Mouse (Mus musculus) heart, embryonic 15.5 days (tissue): Measurements from ENCODE around the gene Ezr. TPM values are rescaled to one million over a fixed set of nuclear protein-coding genes. Genes with fewer than 3 reads are reported as not detected.

ENCODE experiments used
- ATAC-seq: fragments of 200-750 bp; cut with Nextera tagmentation; replicated peaks from 2 replicates; pipeline ENCODE4 v1.8.0; 2017; ENCODE audit warnings: low read depth, moderate TSS enrichment; ENCODE audit not compliant: insufficient number of reproducible peaks, insufficient read depth, low FRiP score
- H3K27ac ChIP-seq: fragments of 300-500 bp; sonication (generic); 2 replicates; pipeline ENCODE4 v1.5.1; 2015; ENCODE audit warnings: mild to moderate bottlenecking, inconsistent platforms
- H3K27me3 ChIP-seq: fragments of 300-500 bp; sonication (generic); 2 replicates; pipeline ENCODE4 v1.6.1; 2015; ENCODE audit warnings: inconsistent platforms
- H3K36me3 ChIP-seq: fragments of 300-500 bp; sonication (generic); 2 replicates; pipeline ENCODE4 v1.6.1; 2015; ENCODE audit warnings: mild to moderate bottlenecking, inconsistent platforms
- H3K4me1 ChIP-seq: fragments of 300-500 bp; sonication (generic); replicated peaks from 2 replicates; pipeline ENCODE4 v1.6.1; 2015; ENCODE audit warnings: inconsistent platforms
- H3K4me2 ChIP-seq: fragments of 300-500 bp; sonication (generic); 2 replicates; pipeline ENCODE4 v1.6.1; 2015; ENCODE audit warnings: inconsistent platforms, mild to moderate bottlenecking, moderate library complexity
- H3K4me3 ChIP-seq: fragments of 300-500 bp; sonication (generic); 2 replicates; pipeline ENCODE4 v1.5.1; 2015; ENCODE audit warnings: mild to moderate bottlenecking, inconsistent platforms
- H3K9ac ChIP-seq: fragments of 300-500 bp; sonication (generic); 2 replicates; pipeline ENCODE4 v1.6.1; 2015; ENCODE audit warnings: mild to moderate bottlenecking, inconsistent platforms
- H3K9me3 ChIP-seq: fragments of 300-500 bp; sonication (generic); replicated peaks from 2 replicates; pipeline ENCODE4 v1.6.1; 2016; ENCODE audit warnings: inconsistent platforms
- WGBS: fragments of 180-500 bp; shearing (Covaris S2); methylation state at CpG from one replicate; pipeline ENCODE4 v1.1.7; 2015; ENCODE audit warnings: mixed read lengths; 5-methylcytosine and 5-hydroxymethylcytosine counted together
- polyA plus RNA-seq: library from polyadenylated mRNA; unstranded; fragments of >200 nt; fragmentation: Nextera tagmentation; extraction: Ambion mirVana; gene quantifications from 2 replicates; pipeline ENCODE4 v1.2.1, GENCODE M21; 2015

The Ezr gene
- polyA plus RNA-seq, 1 experiment from 2014 or later, result 109 TPM

DNA sequence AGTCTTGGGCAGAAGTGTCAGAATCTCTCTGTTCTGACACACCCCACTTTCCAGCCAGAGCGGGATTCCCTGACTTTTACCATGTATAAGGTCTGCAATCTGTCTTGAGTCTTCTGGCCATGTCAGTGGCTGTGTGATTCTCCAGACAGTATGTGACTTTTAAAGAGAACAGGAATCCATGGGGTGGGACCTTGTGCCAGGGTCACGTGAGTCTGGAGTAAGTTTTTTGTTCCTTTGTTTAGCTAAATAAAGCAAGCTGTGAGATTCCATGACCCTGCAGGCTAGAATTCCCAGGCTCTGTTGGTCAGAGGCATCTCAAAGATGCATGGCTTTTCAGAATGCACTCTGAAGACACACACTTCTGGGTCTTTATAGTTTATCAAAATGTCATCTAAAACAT lies 16.7 kb downstream of the Ezr start:
- H3K9ac ChIP-seq, result no peak overlapping the region
- ATAC-seq, result no peak

DNA sequence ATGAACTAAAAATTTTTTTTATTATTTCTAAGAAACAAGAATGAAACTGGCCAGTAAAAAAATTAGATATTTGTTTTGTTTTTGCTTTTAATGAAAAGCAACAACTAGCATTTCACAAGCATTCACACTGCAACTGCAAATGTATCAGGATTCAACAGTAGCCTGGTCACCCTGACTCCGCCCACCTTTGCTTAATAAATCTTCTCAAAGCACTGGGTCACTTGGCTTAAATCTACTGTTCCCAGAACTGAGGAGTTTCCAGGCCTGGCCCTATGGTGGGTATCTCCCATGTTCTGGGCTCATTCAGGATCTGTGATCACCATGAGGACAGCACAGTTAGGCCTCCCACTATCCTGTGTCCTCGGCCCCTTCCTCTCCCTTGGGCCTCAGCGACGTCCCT lies 17.9 kb downstream of the Ezr start:
- no peaks in the 10 kb centered on the region for H3K36me3 ChIP-seq
- no peak for ATAC-seq
- peak overlapping the region; percentile 92 for H3K27ac ChIP-seq
- 84% methylated on average over 4 of the region's 4 CpGs for WGBS
- no peak overlapping the region for H3K9ac ChIP-seq
- no peak overlapping the region for H3K4me3 ChIP-seq
- H3K4me1 ChIP-seq, result peaks cover 76% of the 10 kb centered on the region
- no peaks in the 10 kb centered on the region for H3K9me3 ChIP-seq
- H3K4me2 ChIP-seq, result no peak overlapping the region
- H3K27me3 ChIP-seq, result no peaks in the 10 kb centered on the region

More for the DNA sequence above, 16.7 kb downstream of the Ezr start:
- Histone ChIP-seq H3K27me3 (no peaks in the 10 kb centered on the region), H3K27ac (peak overlapping the region; percentile 92), H3K4me3 (no peak overlapping the region), H3K36me3 (no peaks in the 10 kb centered on the region), H3K9me3 (no peaks in the 10 kb centered on the region), H3K4me1 (peaks cover 80% of the 10 kb centered on the region), H3K4me2 (no peak overlapping the region)
- 34% methylated on average over 2 of the region's 2 CpGs for WGBS

DNA sequence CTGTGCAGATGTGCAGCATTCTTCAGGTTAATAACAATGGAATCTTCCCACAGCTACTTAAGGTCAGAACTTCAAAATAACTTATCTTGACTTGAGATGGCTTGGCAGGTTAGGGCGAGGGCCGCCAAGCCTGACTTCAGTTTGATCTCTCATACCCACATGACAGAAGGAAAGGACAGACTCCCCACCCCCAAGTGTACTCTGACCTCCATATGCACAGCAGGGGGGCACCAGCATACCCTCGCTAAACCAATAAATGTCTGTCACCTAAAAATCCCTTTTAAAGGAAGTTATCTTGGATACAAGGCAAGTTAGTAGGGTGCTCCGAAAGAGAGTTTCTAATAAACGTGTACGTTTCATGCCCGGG lies 18.4 kb downstream of the Ezr start:
- H3K27ac ChIP-seq, result 0 out of 2 replicates have a peak overlapping the region, but pooled peaks have one; percentile 12
- 68% methylated on average over 7 of the region's 7 CpGs for WGBS

DNA sequence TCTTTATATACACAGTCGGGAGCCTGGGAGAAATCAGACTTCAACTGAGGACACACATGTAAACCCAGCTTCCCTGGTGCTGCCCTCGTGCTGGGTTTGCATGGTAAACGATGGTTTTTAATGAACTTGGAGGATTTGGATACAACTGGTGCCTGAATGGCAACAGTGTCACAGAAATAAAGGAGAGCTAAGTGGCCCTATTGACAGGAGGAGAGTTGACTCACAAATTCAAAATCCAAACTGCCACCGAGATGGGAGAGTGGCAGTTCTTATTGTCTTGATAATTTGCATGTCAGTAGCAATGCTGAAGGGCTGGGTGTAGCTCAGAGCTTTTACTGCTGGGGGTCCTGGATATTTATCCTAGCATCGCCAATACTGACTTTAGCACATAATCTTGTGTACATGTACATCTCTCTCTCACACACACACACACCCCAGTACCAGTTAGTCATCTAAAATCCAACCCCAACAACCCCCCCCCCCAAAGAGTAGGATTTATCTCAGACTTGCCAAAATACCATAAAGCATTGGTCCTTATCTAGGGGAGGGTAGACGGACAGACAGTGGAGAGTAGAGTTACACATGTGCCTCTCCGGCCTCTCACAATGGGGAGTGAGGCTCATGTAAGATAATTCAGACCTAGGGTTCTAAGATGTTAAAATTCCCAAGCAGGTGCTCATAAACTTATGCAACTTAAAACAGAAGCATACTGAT lies 18.9 kb downstream of the Ezr start:
- Histone ChIP-seq H3K4me1 (peaks cover 70% of the 10 kb centered on the region), H3K9me3 (no peaks in the 10 kb centered on the region), H3K36me3 (no peaks in the 10 kb centered on the region), H3K4me3 (no peak overlapping the region), H3K27me3 (no peaks in the 10 kb centered on the region), H3K9ac (no peak overlapping the region), H3K27ac (0 out of 2 replicates have a peak overlapping the region, but pooled peaks have one; percentile 12), H3K4me2 (no peak overlapping the region)
- no peak for ATAC-seq
- 54% methylated on average over 7 of the region's 7 CpGs for WGBS

More for the DNA sequence above, 18.4 kb downstream of the Ezr start:
- no peak overlapping the region for H3K4me2 ChIP-seq
- H3K9ac ChIP-seq, result no peak overlapping the region
- no peak overlapping the region for H3K4me3 ChIP-seq
- H3K36me3 ChIP-seq, result no peaks in the 10 kb centered on the region
- H3K4me1 ChIP-seq, result peaks cover 75% of the 10 kb centered on the region
- H3K27me3 ChIP-seq, result no peaks in the 10 kb centered on the region
- H3K9me3 ChIP-seq, result no peaks in the 10 kb centered on the region
- ATAC-seq, result no peak

DNA sequence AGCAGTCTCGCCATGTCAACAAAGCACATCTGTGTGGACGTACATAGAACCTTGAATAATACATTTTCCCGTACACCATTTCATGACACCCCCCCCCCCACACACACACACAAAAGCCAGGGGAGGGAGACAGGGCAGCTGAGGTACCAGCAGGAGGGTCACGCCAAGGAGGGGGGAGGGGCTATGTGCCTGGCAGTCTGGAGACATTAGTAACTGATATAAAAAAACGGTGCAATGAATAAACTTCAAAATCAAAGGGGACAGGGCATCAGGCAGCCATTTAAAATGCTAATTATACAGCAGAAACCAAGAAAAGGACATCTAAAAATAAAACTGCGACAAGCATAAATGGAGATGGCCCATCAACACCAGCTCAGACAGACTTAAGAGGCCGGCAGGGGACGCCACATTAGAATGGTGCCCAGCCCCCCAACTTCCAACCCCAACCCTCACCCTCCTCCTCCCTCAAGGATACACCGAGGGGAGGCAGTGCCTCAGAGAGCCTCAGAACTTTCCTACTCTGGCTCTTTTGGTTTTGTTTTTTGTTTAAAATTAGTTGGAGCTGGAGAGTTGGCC lies 22.8 kb downstream of the Ezr start:
- Histone ChIP-seq H3K4me1 (peaks cover 43% of the 10 kb centered on the region), H3K36me3 (peaks cover 18% of the 10 kb centered on the region; the same call in 1 of the 2 replicates), H3K4me3 (no peak overlapping the region), H3K9me3 (no peaks in the 10 kb centered on the region), H3K27me3 (no peaks in the 10 kb centered on the region), H3K9ac (no peak overlapping the region), H3K27ac (peak overlapping the region; percentile 60), H3K4me2 (peak overlapping the region; percentile 20)
- ATAC-seq, result no peak; the same call in 1 of the 2 replicates
- WGBS, result 43% methylated on average over 9 of the region's 9 CpGs

DNA sequence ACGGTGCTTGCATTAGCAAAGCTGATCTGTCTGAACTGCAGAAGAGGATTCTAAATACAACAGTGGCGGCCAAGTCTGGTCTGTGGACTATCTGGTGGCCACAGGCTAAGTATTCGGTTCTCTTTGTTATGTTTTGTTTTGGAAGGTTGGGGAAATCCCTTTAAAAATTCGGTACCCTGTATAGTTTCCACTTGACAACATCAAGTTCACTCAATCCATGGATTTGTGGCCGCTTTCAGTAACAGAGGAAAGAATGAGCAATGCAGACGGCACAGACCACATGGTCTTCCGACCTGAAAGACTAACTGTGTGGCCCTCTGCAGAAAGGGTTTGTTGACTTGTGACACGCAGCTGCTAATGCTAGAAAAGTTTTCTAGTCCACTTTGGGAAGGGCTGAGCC lies 23.7 kb downstream of the Ezr start:
- ATAC-seq, result no peak
- peaks cover 25% of the 10 kb centered on the region; the same call in 1 of the 2 replicates for H3K36me3 ChIP-seq
- H3K4me3 ChIP-seq, result no peak overlapping the region
- WGBS, result 82% methylated on average over 8 of the region's 8 CpGs
- no peak overlapping the region for H3K9ac ChIP-seq
- H3K4me2 ChIP-seq, result no peak overlapping the region
- H3K9me3 ChIP-seq, result no peaks in the 10 kb centered on the region
- peaks cover 35% of the 10 kb centered on the region for H3K4me1 ChIP-seq
- H3K27ac ChIP-seq, result 0 out of 2 replicates have a peak overlapping the region, but pooled peaks have one; percentile 60
- no peaks in the 10 kb centered on the region for H3K27me3 ChIP-seq

DNA sequence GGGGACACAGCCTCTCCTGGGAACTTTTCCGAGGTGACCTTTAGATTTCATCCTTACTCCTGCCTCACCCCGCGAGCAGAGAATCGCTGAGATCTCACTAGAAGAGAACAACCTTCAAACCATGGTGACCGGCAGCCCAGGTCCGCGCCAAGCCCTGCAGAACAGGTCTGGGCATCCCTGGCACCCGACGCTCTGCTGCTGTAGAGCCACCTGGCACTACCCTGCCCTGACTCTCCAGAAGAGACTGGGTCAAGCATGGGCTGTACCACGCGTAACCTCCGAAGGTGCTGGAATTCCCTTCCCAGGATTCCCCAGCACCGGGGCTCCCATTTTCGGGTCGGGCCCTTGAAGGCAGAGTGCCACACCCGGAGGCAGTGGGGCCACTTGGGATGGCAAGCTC lies 24.7 kb downstream of the Ezr start:
- Histone ChIP-seq H3K36me3 (peaks cover 34% of the 10 kb centered on the region; the same call in 1 of the 2 replicates), H3K27ac (no peak overlapping the region), H3K4me1 (peaks cover 26% of the 10 kb centered on the region), H3K4me2 (no peak overlapping the region), H3K4me3 (no peak overlapping the region), H3K9ac (no peak overlapping the region), H3K27me3 (no peaks in the 10 kb centered on the region), H3K9me3 (no peaks in the 10 kb centered on the region)
- ATAC-seq, result no peak
- WGBS, result 91% methylated on average over 16 of the region's 16 CpGs

DNA sequence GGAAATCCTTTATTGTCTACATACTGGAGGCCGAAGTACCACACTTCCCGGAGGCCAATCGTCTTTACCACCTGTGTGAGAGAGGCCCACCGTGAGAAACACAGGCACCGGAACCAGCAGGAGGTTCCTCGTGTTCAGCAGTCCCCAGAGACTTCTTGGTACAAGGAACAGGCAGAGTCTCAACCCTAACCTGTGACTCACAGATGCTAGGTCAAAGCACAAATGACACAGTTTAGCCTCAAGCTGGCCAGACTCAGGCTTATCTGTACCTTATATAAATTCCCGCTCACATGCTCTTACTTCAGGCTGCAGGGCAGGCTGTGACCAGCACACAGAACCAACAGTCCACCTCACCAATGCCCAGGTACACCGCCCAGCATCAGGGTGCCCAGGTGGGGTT lies 26.7 kb downstream of the Ezr start:
- WGBS, result 83% methylated on average over 8 of the region's 8 CpGs
- no peak overlapping the region for H3K4me3 ChIP-seq
- H3K9me3 ChIP-seq, result no peaks in the 10 kb centered on the region
- no peak for ATAC-seq
- H3K27ac ChIP-seq, result no peak overlapping the region
- H3K9ac ChIP-seq, result no peak overlapping the region
- H3K27me3 ChIP-seq, result no peaks in the 10 kb centered on the region
- H3K4me1 ChIP-seq, result peaks cover 39% of the 10 kb centered on the region
- no peak overlapping the region for H3K4me2 ChIP-seq
- peaks cover 47% of the 10 kb centered on the region; the same call in 1 of the 2 replicates for H3K36me3 ChIP-seq

DNA sequence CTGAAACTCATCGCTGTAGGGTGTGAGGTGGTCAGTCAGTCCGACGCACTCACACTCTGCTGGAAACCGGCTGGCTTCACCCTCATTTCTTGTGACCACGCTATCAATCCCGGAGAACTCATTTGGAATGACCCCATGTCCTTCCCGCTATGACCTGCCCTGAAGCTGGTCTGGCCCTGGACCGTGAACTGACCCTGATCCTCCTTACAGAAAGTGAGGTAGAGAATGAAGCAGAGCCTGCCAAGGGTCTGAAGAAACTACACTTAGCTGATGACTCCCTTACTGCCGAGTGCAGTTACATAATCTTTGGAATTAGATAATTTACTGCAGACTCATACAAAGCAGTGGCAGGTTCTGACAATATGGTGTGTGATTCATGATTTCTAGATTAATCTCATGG lies 27.4 kb downstream of the Ezr start:
- H3K4me3 ChIP-seq, result no peak overlapping the region
- H3K4me2 ChIP-seq, result no peak overlapping the region
- H3K4me1 ChIP-seq, result peaks cover 38% of the 10 kb centered on the region
- no peaks in the 10 kb centered on the region for H3K9me3 ChIP-seq
- no peak for ATAC-seq
- H3K27ac ChIP-seq, result no peak overlapping the region
- 71% methylated on average over 9 of the region's 9 CpGs for WGBS
- H3K27me3 ChIP-seq, result no peaks in the 10 kb centered on the region
- H3K9ac ChIP-seq, result 0 out of 2 replicates have a peak overlapping the region, but pooled peaks have one; percentile 8
- peaks cover 51% of the 10 kb centered on the region; the same call in 1 of the 2 replicates for H3K36me3 ChIP-seq

DNA sequence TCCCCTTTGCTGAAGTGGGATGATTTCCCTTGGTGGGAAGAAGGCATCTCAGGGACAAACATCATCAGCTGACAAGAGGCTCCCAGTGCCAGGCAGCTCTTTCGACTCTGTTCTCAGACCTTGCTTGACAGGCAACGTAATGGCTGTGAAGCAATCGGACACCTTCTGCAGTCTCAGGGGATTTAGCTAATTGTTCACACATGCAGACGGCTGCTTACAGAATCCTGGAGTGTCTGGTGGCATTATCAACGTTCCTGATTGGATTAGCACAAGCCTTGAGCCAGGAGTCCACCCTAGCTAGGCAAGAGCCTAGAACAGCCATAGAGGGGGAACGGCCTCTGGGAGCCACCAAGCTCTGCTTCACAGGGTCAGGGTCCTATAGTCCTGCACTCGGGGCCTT lies 30.2 kb downstream of the Ezr start:
- Histone ChIP-seq H3K36me3 (peaks cover 42% of the 10 kb centered on the region; the same call in 1 of the 2 replicates), H3K27me3 (no peaks in the 10 kb centered on the region), H3K4me2 (no peak overlapping the region), H3K4me3 (no peak overlapping the region), H3K27ac (peak overlapping the region; percentile 60), H3K9ac (no peak overlapping the region), H3K9me3 (no peaks in the 10 kb centered on the region), H3K4me1 (peaks cover 47% of the 10 kb centered on the region)
- ATAC-seq, result no peak
- 33% methylated on average over 7 of the region's 7 CpGs for WGBS

DNA sequence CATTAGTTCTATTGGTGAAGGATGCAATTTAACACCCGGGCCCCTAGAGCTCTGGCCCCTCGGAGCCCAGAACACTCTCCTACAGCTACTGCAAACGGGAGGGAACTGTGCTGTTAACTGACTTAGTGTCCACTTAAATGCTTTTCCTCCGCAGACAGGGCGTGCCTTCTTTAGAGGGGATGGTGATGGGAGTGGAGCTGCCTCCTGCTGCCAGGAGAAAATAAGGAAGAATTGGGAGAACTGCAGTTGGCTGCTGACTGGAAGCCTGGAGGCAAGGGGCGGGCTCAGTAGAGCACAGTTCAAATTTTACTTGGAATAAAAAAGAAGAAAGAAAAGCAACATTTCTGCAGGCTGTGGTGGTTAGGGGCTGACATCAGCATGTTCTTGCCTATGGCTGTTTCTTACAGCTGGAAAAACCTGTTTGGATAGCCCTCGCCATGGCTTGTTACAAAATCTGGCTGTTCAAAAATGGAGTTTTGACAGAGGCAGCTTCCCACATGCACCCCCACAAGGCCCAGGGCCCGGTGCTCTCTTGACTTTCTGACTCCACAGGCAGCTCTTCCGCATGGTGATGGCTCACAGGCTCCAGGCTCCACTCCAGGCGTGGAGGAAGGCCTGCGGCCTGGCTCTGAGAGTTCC lies 31.2 kb downstream of the Ezr start:
- peaks cover 46% of the 10 kb centered on the region; the same call in 1 of the 2 replicates for H3K36me3 ChIP-seq
- no peaks in the 10 kb centered on the region for H3K9me3 ChIP-seq
- no peak for ATAC-seq
- H3K4me1 ChIP-seq, result peaks cover 54% of the 10 kb centered on the region
- no peak overlapping the region for H3K4me2 ChIP-seq
- 64% methylated on average over 11 of the region's 11 CpGs for WGBS
- no peaks in the 10 kb centered on the region for H3K27me3 ChIP-seq
- no peak overlapping the region for H3K4me3 ChIP-seq
- H3K9ac ChIP-seq, result no peak overlapping the region; the same call in 1 of the 2 replicates
- peak overlapping the region; percentile 60 for H3K27ac ChIP-seq
